Mouse (Mus musculus) thymus, postnatal 25 days (tissue): ENCODE measurements around the gene Gm26620.

Source experiments
- DNase-seq: peaks from one replicate; pipeline ENCODE4 v3.0.0; 2022

Gene Gm26620

GRCm38 (mm10) chr1:170912891-170913615 is 28.2 kb downstream of the Gm26620 start, which contains the start of gene Fcrlb:
TSS of gene Fcrlb (minus strand) at chr1:170912941.
- DNase-seq: no peak

GRCm38 (mm10) chr1:170915657-170916056 is 30.8 kb downstream of the Gm26620 start:
- no peak for DNase-seq

GRCm38 (mm10) chr1:170919308-170919707 is 34.4 kb downstream of the Gm26620 start:
- no peak for DNase-seq

- DNase-seq: peak; percentile 27
Measured at GRCm38 (mm10) chr1:170924485-170924884, 39.6 kb downstream of the Gm26620 start.

GRCm38 (mm10) chr1:170926941-170927340 is 42.1 kb downstream of the Gm26620 start:
- DNase-seq: no peak

GRCm38 (mm10) chr1:170927378-170927777 is 42.5 kb downstream of the Gm26620 start, which contains the start of gene Fcrla:
TSS of gene Fcrla (minus strand) at chr1:170927583.
- DNase-seq: no peak

- DNase-seq: no peak
Measured at GRCm38 (mm10) chr1:170928467-170928866, 43.6 kb downstream of the Gm26620 start.

GRCm38 (mm10) chr1:170929245-170929644 is 44.4 kb downstream of the Gm26620 start:
- DNase-seq: no peak

- DNase-seq: no peak
Measured at GRCm38 (mm10) chr1:170932043-170932442, 47.2 kb downstream of the Gm26620 start.

GRCm38 (mm10) chr1:170933386-170933920 is 48.6 kb downstream of the Gm26620 start:
- DNase-seq: no peak

GRCm38 (mm10) chr1:170933940-170934339 is 49.1 kb downstream of the Gm26620 start:
- no peak for DNase-seq

GRCm38 (mm10) chr1:170934383-170934782 is 49.5 kb downstream of the Gm26620 start:
- DNase-seq: no peak
